Mouse (Mus musculus) layer of hippocampus, postnatal 14 days (tissue): ENCODE measurements at regions not wholly inside any gene's neighbourhood (a gene's known extent, or its start where the extent isn't known, plus 50 kb on each side); places are given as distances from the start of the nearest gene placed in this dataset.

Experiments used
- DNase-seq, 2 experiments: peaks; one replicate each; pipeline ENCODE4 v3.0.0; 2021 to 2022; ENCODE audit warnings: low spot score in 2 of 2, mixed read lengths in 1 of 2

- DNase-seq = no peak
Observed at GRCm38 (mm10) chr2:83105070-83105469, 161.6 kb downstream of the Fsip2 start.

- DNase-seq = no peak
Observed at GRCm38 (mm10) chr2:83126340-83126739, 182.9 kb downstream of the Fsip2 start.

- DNase-seq = no peak
Observed at GRCm38 (mm10) chr2:83130709-83131108, 187.3 kb downstream of the Fsip2 start.

- no peak for DNase-seq
Observed at GRCm38 (mm10) chr2:83131285-83131852, 187.9 kb downstream of the Fsip2 start.

- DNase-seq = peak in 1 of 2 experiments; percentile 6
Observed at GRCm38 (mm10) chr2:83165853-83166252, 222.4 kb downstream of the Fsip2 start.
